Mouse (Mus musculus) CH12.LX (cell line): ENCODE measurements around the gene Mllt11. TPM values are rescaled to one million over a fixed set of nuclear protein-coding genes. Genes with fewer than 3 reads are reported as not detected.

Source experiments
- DNase-seq: peaks from one replicate; pipeline ENCODE4 v3.0.0-alpha.2; 2013; ENCODE audit errors: extremely low read depth
- H3K27ac ChIP-seq: 2 replicates; pipeline ENCODE4 v1.5.1; 2012; ENCODE audit warnings: low read depth, mild to moderate bottlenecking, control low read depth, moderate library complexity; ENCODE audit not compliant: insufficient read depth
- H3K27me3 ChIP-seq: replicated peaks from 2 replicates; pipeline ENCODE3; 2012; ENCODE audit warnings: inconsistent platforms
- H3K36me3 ChIP-seq, 2 experiments: replicated peaks in 1 of 2; 2 replicates each; pipeline versions ENCODE3 to v1.6.1; 2012; ENCODE audit warnings: inconsistent platforms in 1 of 2, low read length in 1 of 2, mild to moderate bottlenecking in 1 of 2, mixed read lengths in 1 of 2, moderate library complexity in 1 of 2; ENCODE audit not compliant: control insufficient read depth in 1 of 2, insufficient read depth in 1 of 2
- H3K4me1 ChIP-seq, 2 experiments: 2 replicates each; pipeline ENCODE4 v1.6.1; 2012; ENCODE audit warnings: inconsistent platforms in 1 of 2, moderate library complexity in 1 of 2; ENCODE audit not compliant: insufficient read depth in 2 of 2, control insufficient read depth in 1 of 2
- H3K4me2 ChIP-seq: 2 replicates; pipeline ENCODE4 v1.6.1; 2012; ENCODE audit warnings: low read depth, mild to moderate bottlenecking, control low read depth; ENCODE audit not compliant: poor library complexity, insufficient read depth, severe bottlenecking
- H3K4me3 ChIP-seq, 3 experiments: fragments of 150-350 bp in 1 of 3; sonication (generic) in 1 of 3; replicated peaks in 1 of 3; 2 replicates each; pipeline versions ENCODE3 to v1.5.1; 2011 to 2012; ENCODE audit warnings: low read depth in 2 of 3, low read length in 2 of 3, mild to moderate bottlenecking in 2 of 3, moderate library complexity in 2 of 3, control low read depth in 1 of 3, improper control_type of control experiment in 1 of 3, inconsistent platforms in 1 of 3, mixed read lengths in 1 of 3; ENCODE audit not compliant: poor library complexity in 1 of 3
- H3K79me2 ChIP-seq: replicated peaks from 2 replicates; pipeline ENCODE4 v1.6.1; 2012; ENCODE audit warnings: mild to moderate bottlenecking, moderate library complexity; ENCODE audit not compliant: control insufficient read depth, poor library complexity, insufficient read depth, severe bottlenecking; ENCODE audit errors: extremely low read depth
- H3K9ac ChIP-seq: 2 replicates; pipeline ENCODE4 v1.6.1; 2012; ENCODE audit warnings: low read depth, mild to moderate bottlenecking, control low read depth, moderate library complexity; ENCODE audit not compliant: insufficient read depth
- H3K9me3 ChIP-seq: replicated peaks from 2 replicates; pipeline ENCODE3; 2012; ENCODE audit warnings: low read length, inconsistent platforms, mixed read lengths
- CHD2 ChIP-seq: IDR thresholded peaks from 2 replicates; pipeline ENCODE4 v1.6.1; 2011; ENCODE audit warnings: low read length, improper control_type of control experiment
- ELF1 ChIP-seq: IDR thresholded peaks from 2 replicates; pipeline ENCODE4 v1.6.1; 2014; ENCODE audit warnings: low read depth, mild to moderate bottlenecking, inconsistent platforms, low read length, improper control_type of control experiment
- ETS1 ChIP-seq: conservative IDR thresholded peaks from 2 replicates; pipeline ENCODE4 v1.6.1; 2012; ENCODE audit warnings: low read depth, mild to moderate bottlenecking, inconsistent platforms, low read length, improper control_type of control experiment, moderate library complexity
- IRF4 ChIP-seq: IDR thresholded peaks from 2 replicates; pipeline ENCODE4 v1.6.1; 2014; ENCODE audit warnings: low read depth, mild to moderate bottlenecking, inconsistent platforms, low read length, improper control_type of control experiment
- JUND ChIP-seq: conservative IDR thresholded peaks from 2 replicates; pipeline ENCODE4 v1.6.1; 2011; ENCODE audit warnings: low read depth, low read length, improper control_type of control experiment
- MAX ChIP-seq: IDR thresholded peaks from 2 replicates; pipeline ENCODE4 v1.6.1; 2011; ENCODE audit warnings: low read length, improper control_type of control experiment
- MAZ ChIP-seq: IDR thresholded peaks from 2 replicates; pipeline ENCODE4 v1.6.1; 2012; ENCODE audit warnings: low read depth, mild to moderate bottlenecking, inconsistent platforms, low read length, improper control_type of control experiment, moderate library complexity
- MEF2A ChIP-seq: IDR thresholded peaks from 2 replicates; pipeline ENCODE4 v1.6.1; 2014; ENCODE audit warnings: low read depth, mild to moderate bottlenecking, inconsistent platforms, low read length, improper control_type of control experiment, borderline replicate concordance
- MXI1 ChIP-seq: IDR thresholded peaks from 2 replicates; pipeline ENCODE4 v1.6.1; 2011; ENCODE audit warnings: mild to moderate bottlenecking, low read depth, low read length, improper control_type of control experiment
- MYC ChIP-seq: IDR thresholded peaks from 2 replicates; pipeline ENCODE4 v1.6.1; 2011; ENCODE audit warnings: low read depth, mild to moderate bottlenecking, improper control_type of control experiment, low read length
- PAX5 ChIP-seq: IDR thresholded peaks from 2 replicates; pipeline ENCODE4 v1.6.1; 2012; ENCODE audit warnings: low read length, inconsistent platforms, mixed read lengths
- RAD21 ChIP-seq: IDR thresholded peaks from 2 replicates; pipeline ENCODE4 v1.6.1; 2011; ENCODE audit warnings: low read depth, mild to moderate bottlenecking, low read length, improper control_type of control experiment, moderate library complexity
- RCOR1 ChIP-seq: conservative IDR thresholded peaks from 2 replicates; pipeline ENCODE4 v1.6.1; 2012; ENCODE audit warnings: low read depth, mild to moderate bottlenecking, inconsistent platforms, low read length, improper control_type of control experiment
- SIN3A ChIP-seq: IDR thresholded peaks from 2 replicates; pipeline ENCODE4 v1.6.1; 2012; ENCODE audit warnings: low read length, improper control_type of control experiment, inconsistent platforms
- USF2 ChIP-seq: conservative IDR thresholded peaks from 2 replicates; pipeline ENCODE4 v1.6.1; 2011; ENCODE audit warnings: low read depth, low read length, improper control_type of control experiment
- ZC3H11A ChIP-seq: IDR thresholded peaks from 2 replicates; pipeline ENCODE4 v1.6.1; 2012; ENCODE audit warnings: low read depth, mild to moderate bottlenecking, inconsistent platforms, low read length, improper control_type of control experiment
- dilution Hi-C: fragments of 300-500 bp; cut with MboI; formaldehyde crosslinking; loops from 2 replicates; pipeline ENCODE4 v1.14.3; 2020; ENCODE audit warnings: low sequenced_read_pairs; ENCODE audit not compliant: extremely low pct_unique_long_range_greater_than_20kb, extremely low pct_ligation_motif_present
- in situ Hi-C: fragments of 300-500 bp; cut with MboI; formaldehyde crosslinking; loops from 3 replicates; pipeline ENCODE4 v1.14.3; 2019; ENCODE audit warnings: low sequenced_read_pairs, low pct_ligation_motif_present, low pct_unique_long_range_greater_than_20kb, mixed read lengths
- polyA plus RNA-seq: library from polyadenylated mRNA; unstranded; fragments of >175 nt; gene quantifications from 2 replicates; pipeline ENCODE4 v1.2.1, GENCODE M21; 2012; ENCODE audit warnings: low read depth; ENCODE audit not compliant: insufficient read length
- total RNA-seq, 2 experiments: library from RNA; depleted of rRNA; stranded (reverse); fragments of 300-350 nt in 1 of 2; fragments of >200 nt in 1 of 2; gene quantifications; 2 replicates each; pipeline ENCODE4 v1.2.3; 2012 to 2014

The Mllt11 gene
- total and polyA plus RNA-seq, 3 experiments: 10.0 to 23.9 (median 10.0) TPM

DNA sequence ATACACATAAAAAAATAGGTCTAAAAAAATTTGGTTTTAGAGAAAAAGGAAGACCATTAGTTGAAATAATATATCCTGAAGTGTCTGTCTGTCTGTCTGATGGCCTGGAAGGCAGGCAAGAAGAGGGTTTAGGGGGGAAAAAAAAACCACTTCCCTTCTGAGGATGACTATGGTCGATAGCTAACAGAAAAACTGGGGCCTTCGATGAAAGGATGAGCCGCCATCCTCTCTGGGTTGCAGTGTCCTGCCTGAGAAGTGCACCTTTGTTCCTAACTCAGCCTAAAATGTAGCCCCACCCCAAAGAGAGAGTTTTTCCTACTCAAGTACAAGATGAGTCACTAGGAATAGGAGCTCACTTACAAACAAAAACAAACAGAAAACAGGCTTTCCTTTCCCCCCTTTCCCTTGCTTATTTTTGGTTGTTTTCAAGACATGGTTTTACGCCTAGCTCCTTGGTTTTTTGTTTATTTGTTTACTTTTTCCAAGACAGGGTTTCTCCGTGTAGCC lies 44.5 kb upstream of the Mllt11 start:
- Histone ChIP-seq H3K27ac (no peak overlapping the region), H3K27me3 (no peaks in the 10 kb centered on the region), H3K9ac (no peak overlapping the region), H3K4me1 (peaks cover 0 to 32% of the 10 kb centered on the region in 2 experiments; a peak in 3 of 4 replicates), H3K36me3 (peaks cover 0 to 14% of the 10 kb centered on the region in 2 experiments), H3K79me2 (0 out of 2 replicates have a peak, but pooled peaks cover 2% of the 10 kb centered on the region), H3K4me2 (no peak overlapping the region), H3K4me3 (no peak overlapping the region), H3K9me3 (no peaks in the 10 kb centered on the region)
- DNase-seq: no peak
- in situ Hi-C loops: no loop called here
- TF ChIP-seq MEF2A (no peak), MXI1 (no peak), PAX5 (no peak), MYC (no peak), USF2 (no peak), SIN3A (no peak), CHD2 (no peak), IRF4 (no peak), MAZ (no peak), ZC3H11A (no peak), ELF1 (no peak), RCOR1 (no peak)
- dilution Hi-C loops: no loop called here

DNA sequence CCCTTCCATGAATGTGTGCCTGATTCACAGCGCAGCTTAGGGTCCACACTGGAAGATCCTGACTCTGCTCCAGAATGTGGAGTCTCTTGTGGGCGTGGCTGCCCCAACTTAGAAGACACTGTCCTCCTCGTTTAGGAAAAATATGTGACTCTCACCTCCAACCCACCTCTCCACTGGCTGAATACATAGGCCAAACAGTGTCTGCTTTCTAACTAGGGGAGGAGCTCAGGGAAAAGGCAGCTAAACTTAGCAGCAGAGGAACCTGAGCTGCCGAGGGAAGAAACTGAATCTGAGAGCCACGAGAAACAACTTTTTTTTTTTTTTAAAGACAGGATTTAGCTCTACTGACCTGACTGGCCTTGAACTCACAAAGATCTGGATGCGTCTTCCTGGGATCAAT lies 43.2 kb upstream of the Mllt11 start:
- H3K27me3 ChIP-seq: no peaks in the 10 kb centered on the region
- no peak for DNase-seq
- no peak overlapping the region for H3K4me2 ChIP-seq
- no peaks in the 10 kb centered on the region for H3K9me3 ChIP-seq
- TF ChIP-seq MAZ (no peak), MYC (no peak), JUND (no peak), MAX (no peak), MEF2A (no peak), ETS1 (no peak), RAD21 (no peak), MXI1 (no peak)
- H3K9ac ChIP-seq: no peak overlapping the region
- peaks cover 0 to 14% of the 10 kb centered on the region in 2 experiments for H3K36me3 ChIP-seq
- H3K4me3 ChIP-seq: no peak overlapping the region
- in situ Hi-C loops: no loop called here
- dilution Hi-C loops: no loop called here
- no peaks in the 10 kb centered on the region for H3K79me2 ChIP-seq
- H3K27ac ChIP-seq: no peak overlapping the region
- H3K4me1 ChIP-seq: peaks cover 0 to 29% of the 10 kb centered on the region in 2 experiments; a peak in 3 of 4 replicates
